Mouse (Mus musculus): ENCODE measurements around the gene Tbc1d10a. TPM values are rescaled to one million over a fixed set of nuclear protein-coding genes. Genes with fewer than 3 reads are reported as not detected.

The Tbc1d10a gene
- total RNA-seq, 2 experiments from 2014 or later: 15.1 to 16.4 TPM

Small RNAs within 50 kb of the gene (microRNA-seq; reads per million reads assigned to microRNA genes)
- 3.2 reads per million for gene Mir3060

Other genes starting within 250 kb of the Tbc1d10a start
- gene Pes1, start 222.8 kb upstream of the Tbc1d10a start, total RNA-seq (2021): 10 to 100 TPM; 54.7 to 63.4 TPM
- not detected for gene 4930556J24Rik, start 210.0 kb upstream of the Tbc1d10a start, total RNA-seq (2021)
- gene Gal3st1, start 203.2 kb upstream of the Tbc1d10a start, total RNA-seq (2021): 1 to 10 TPM in 1 of 2 experiments, under 1 TPM in 1; 1.00 to 1.9 TPM
- gene Sec14l4, start 155.3 kb upstream of the Tbc1d10a start, total RNA-seq (2021): 10 to 100 TPM; 10.6 to 17.1 TPM
- under 1 TPM; 0.27 to 0.36 TPM for gene Sec14l3, start 121.9 kb upstream of the Tbc1d10a start, total RNA-seq (2021)
- 10 to 100 TPM; 24.4 to 34.6 TPM for gene Mtfp1, start 91.3 kb upstream of the Tbc1d10a start, total RNA-seq (2021)
- 10 to 100 TPM; 16.4 to 33.8 TPM for gene Sec14l2, start 63.4 kb upstream of the Tbc1d10a start, total RNA-seq (2021)
- gene Rnf215, start 51.6 kb upstream of the Tbc1d10a start, total RNA-seq (2021): 10 to 100 TPM; 16.7 to 21.2 TPM
- 1 to 10 TPM; 8.7 to 9.0 TPM for gene Ccdc157, start 26.5 kb upstream of the Tbc1d10a start, total RNA-seq (2021)
- gene Sf3a1, start 26.4 kb upstream of the Tbc1d10a start, total RNA-seq (2021): 10 to 100 TPM; 41.0 to 44.7 TPM
- gene Castor1, start 31.4 kb downstream of the Tbc1d10a start, total RNA-seq (2021): 1 to 10 TPM; 5.6 to 8.3 TPM
- under 1 TPM in 1 of 2 experiments, not detected in 1; 0.18 TPM for gene Osm, start 49.6 kb downstream of the Tbc1d10a start, total RNA-seq (2021)
- under 1 TPM; 0.30 to 0.69 TPM for gene Lif, start 70.8 kb downstream of the Tbc1d10a start, total RNA-seq (2021)

Data from adrenal gland, postnatal 10 days (tissue).